Mouse (Mus musculus): ENCODE data around the gene Sv2a. TPM values are rescaled to one million over a fixed set of nuclear protein-coding genes. Genes with fewer than 3 reads are reported as not detected.

Gene Sv2a
- total and polyA plus RNA-seq, 2 experiments from 2014 or later, result 136 to 151 TPM

DNA sequence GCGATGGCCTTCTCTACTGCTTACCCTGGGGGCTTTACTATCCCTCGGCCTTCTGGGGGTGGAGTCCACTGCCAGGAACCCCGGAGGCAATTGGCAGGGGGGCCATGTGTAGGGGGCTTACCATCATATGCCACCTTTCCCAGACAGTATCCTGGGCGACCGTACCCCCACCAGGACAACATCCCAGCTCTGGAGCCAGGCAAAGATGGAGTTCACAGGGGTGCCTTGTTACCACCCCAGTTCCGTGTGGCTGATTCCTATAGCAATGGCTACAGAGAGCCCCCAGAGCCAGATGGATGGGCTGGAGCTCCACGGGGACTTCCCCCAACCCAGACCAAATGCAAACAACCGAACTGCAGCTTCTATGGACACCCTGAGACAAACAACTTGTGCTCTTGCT is 25.4 kb upstream of the Sv2a start:
- Histone ChIP-seq H3K27me3 (ENCODE audit: insufficient read depth, low read length) (no peaks in the 10 kb centered on the region), H3K27ac (no peak overlapping the region), H3K9me3 (ENCODE audit: low read length) (no peaks in the 10 kb centered on the region), H3K36me3 (ENCODE audit: insufficient read depth, low read length) (peaks cover 48% of the 10 kb centered on the region), H3K4me2 (ENCODE audit: low read depth, low read length) (no peak overlapping the region), H3K4me1 (ENCODE audit: insufficient read depth, low read length) (0 out of 2 replicates have a peak, but pooled peaks cover 3% of the 10 kb centered on the region), H3K9ac (replicated peaks; ENCODE audit: low read length) (no peak overlapping the region), H3K4me3 (ENCODE audit: low read length) (no peak overlapping the region)
- 81% methylated on average over 8 of the region's 8 CpGs for WGBS
- no peak for TF ChIP-seq CTCF (IDR thresholded peaks at IDR 0.05; ENCODE audit: low read depth)
- ATAC-seq, result no peak
- DNase-seq (ENCODE audit: low spot score), result no peak

GRCm38 (mm10) chr3:96159820-96160219 is 21.1 kb upstream of the Sv2a start:
- H3K9ac ChIP-seq (replicated peaks; ENCODE audit: low read length), result no peak overlapping the region; the same call in 1 of the 2 replicates
- 0 out of 2 replicates have a peak, but pooled peaks cover 6% of the 10 kb centered on the region for H3K4me1 ChIP-seq (ENCODE audit: insufficient read depth, low read length)
- ATAC-seq (no peak), DNase-seq (ENCODE audit: low spot score) (no peak)
- H3K4me2 ChIP-seq (ENCODE audit: low read depth, low read length), result no peak overlapping the region
- H3K27ac ChIP-seq, result peak overlapping the region; percentile 65; the same call in 1 of the 2 replicates
- H3K4me3 ChIP-seq (ENCODE audit: low read length), result no peak overlapping the region
- no peak for TF ChIP-seq CTCF (IDR thresholded peaks at IDR 0.05; ENCODE audit: low read depth)
- peaks cover 10% of the 10 kb centered on the region for H3K36me3 ChIP-seq (ENCODE audit: insufficient read depth, low read length)
- WGBS, result 78% methylated on average over 4 of the region's 4 CpGs
- H3K9me3 ChIP-seq (ENCODE audit: low read length), result no peaks in the 10 kb centered on the region
- no peaks in the 10 kb centered on the region for H3K27me3 ChIP-seq (ENCODE audit: insufficient read depth, low read length)

GRCm38 (mm10) chr3:96160222-96160802 is 20.6 kb upstream of the Sv2a start:
- Histone ChIP-seq H3K4me1 (ENCODE audit: insufficient read depth, low read length) (0 out of 2 replicates have a peak, but pooled peaks cover 6% of the 10 kb centered on the region), H3K4me3 (ENCODE audit: low read length) (no peak overlapping the region), H3K36me3 (ENCODE audit: insufficient read depth, low read length) (peaks cover 6% of the 10 kb centered on the region), H3K4me2 (ENCODE audit: low read depth, low read length) (peak overlapping the region; percentile 87), H3K9me3 (ENCODE audit: low read length) (no peaks in the 10 kb centered on the region), H3K27me3 (ENCODE audit: insufficient read depth, low read length) (no peaks in the 10 kb centered on the region), H3K9ac (replicated peaks; ENCODE audit: low read length) (no peak overlapping the region; the same call in 1 of the 2 replicates), H3K27ac (peak overlapping the region; percentile 65; the same call in 1 of the 2 replicates)
- WGBS, result 50% methylated on average over 4 of the region's 4 CpGs
- ATAC-seq (no peak), DNase-seq (ENCODE audit: low spot score) (no peak)
- no peak for TF ChIP-seq CTCF (IDR thresholded peaks at IDR 0.05; ENCODE audit: low read depth)

GRCm38 (mm10) chr3:96160803-96161516 is 20.0 kb upstream of the Sv2a start:
- no peaks in the 10 kb centered on the region for H3K9me3 ChIP-seq (ENCODE audit: low read length)
- peak overlapping the region; percentile 43 for H3K4me3 ChIP-seq (ENCODE audit: low read length)
- peak overlapping the region; percentile 87 for H3K4me2 ChIP-seq (ENCODE audit: low read depth, low read length)
- H3K9ac ChIP-seq (replicated peaks; ENCODE audit: low read length), result peak overlapping the region; percentile 40
- peak overlapping the region; percentile 65 for H3K27ac ChIP-seq
- H3K27me3 ChIP-seq (ENCODE audit: insufficient read depth, low read length), result no peaks in the 10 kb centered on the region
- DNase-seq (ENCODE audit: low spot score), result peak; percentile 75
- 2% methylated on average over 12 of the region's 12 CpGs for WGBS
- ATAC-seq, result peak; percentile 81
- no peak for TF ChIP-seq CTCF (IDR thresholded peaks at IDR 0.05; ENCODE audit: low read depth)
- H3K4me1 ChIP-seq (ENCODE audit: insufficient read depth, low read length), result 0 out of 2 replicates have a peak, but pooled peaks cover 6% of the 10 kb centered on the region
- no peaks in the 10 kb centered on the region for H3K36me3 ChIP-seq (ENCODE audit: insufficient read depth, low read length)

GRCm38 (mm10) chr3:96161869-96162840 is 18.8 kb upstream of the Sv2a start, which contains the start of gene Mtmr11:
TSS of gene Mtmr11 (plus strand) at chr3:96162004.
- H3K27me3 ChIP-seq (ENCODE audit: insufficient read depth, low read length), result no peaks in the 10 kb centered on the region
- no peaks in the 10 kb centered on the region for H3K36me3 ChIP-seq (ENCODE audit: insufficient read depth, low read length)
- WGBS, result 8% methylated on average over 15 of the region's 16 CpGs
- peak within 1 kb of the TSS; percentile 43 for H3K4me3 ChIP-seq (ENCODE audit: low read length)
- peak within 1 kb of the TSS; percentile 40 for H3K9ac ChIP-seq (replicated peaks; ENCODE audit: low read length)
- peak; percentile 57 for DNase-seq (ENCODE audit: low spot score)
- no peaks in the 10 kb centered on the region for H3K9me3 ChIP-seq (ENCODE audit: low read length)
- peak within 1 kb of the TSS; percentile 65 for H3K27ac ChIP-seq
- H3K4me1 ChIP-seq (ENCODE audit: insufficient read depth, low read length), result 0 out of 2 replicates have a peak, but pooled peaks cover 6% of the 10 kb centered on the region
- peak within 1 kb of the TSS; percentile 87 for H3K4me2 ChIP-seq (ENCODE audit: low read depth, low read length)
- peak; percentile 60 for ATAC-seq
- TF ChIP-seq CTCF (IDR thresholded peaks at IDR 0.05; ENCODE audit: low read depth), result no peak

- Histone ChIP-seq H3K9ac (replicated peaks; ENCODE audit: low read length) (no peak overlapping the region), H3K9me3 (ENCODE audit: low read length) (no peaks in the 10 kb centered on the region), H3K36me3 (ENCODE audit: insufficient read depth, low read length) (no peaks in the 10 kb centered on the region), H3K4me1 (ENCODE audit: insufficient read depth, low read length) (0 out of 2 replicates have a peak, but pooled peaks cover 6% of the 10 kb centered on the region), H3K27ac (peak overlapping the region; percentile 65; the same call in 1 of the 2 replicates), H3K4me3 (ENCODE audit: low read length) (peak overlapping the region; percentile 43; the same call in 1 of the 2 replicates), H3K4me2 (ENCODE audit: low read depth, low read length) (peak overlapping the region; percentile 87; the same call in 1 of the 2 replicates), H3K27me3 (ENCODE audit: insufficient read depth, low read length) (no peaks in the 10 kb centered on the region)
- WGBS, result 88% methylated on average over 6 of the region's 6 CpGs
- TF ChIP-seq CTCF (IDR thresholded peaks at IDR 0.05; ENCODE audit: low read depth), result no peak
- ATAC-seq, result no peak
- no peak for DNase-seq (ENCODE audit: low spot score)
These were observed 17.9 kb upstream of the Sv2a start for GRCm38 (mm10) chr3:96163040-96163439.

Data from hindbrain, postnatal 0 days (tissue).